Mouse (Mus musculus): ENCODE data around the gene Cep63.

- TF ChIP-seq CTCF (IDR thresholded peaks at IDR 0.05; ENCODE audit: extremely low read depth, insufficient read depth, insufficient read length, insufficient replicate concordance), result no peak
- no peak for TF ChIP-seq POLR2A (IDR thresholded peaks at IDR 0.05; ENCODE audit: low read depth, low read length)
Measured at GRCm38 (mm10) chr9:102543761-102544115, 82.6 kb downstream of the Cep63 start.

All from spleen, adult 2 months (tissue).